Mouse (Mus musculus) hindbrain, postnatal 0 days (tissue): ENCODE measurements around the gene Rpp25l. TPM values are rescaled to one million over a fixed set of nuclear protein-coding genes. Genes with fewer than 3 reads are reported as not detected.

ENCODE experiments used
- ATAC-seq: fragments of 200-750 bp; cut with Nextera tagmentation; 2 replicates; pipeline ENCODE4 v1.8.0; 2017; ENCODE audit warnings: mild to moderate bottlenecking, moderate TSS enrichment, moderate library complexity
- DNase-seq: peaks from one replicate; pipeline ENCODE4 v3.0.0-alpha.2; 2015; ENCODE audit warnings: low spot score
- H3K27ac ChIP-seq: fragments of 300-500 bp; sonication (generic); 2 replicates; pipeline ENCODE4 v1.5.1; 2014; ENCODE audit warnings: mild to moderate bottlenecking
- H3K27me3 ChIP-seq: fragments of 300-500 bp; sonication (generic); 2 replicates; pipeline ENCODE4 v1.6.1; 2014; ENCODE audit warnings: low read length, mixed read lengths; ENCODE audit not compliant: insufficient read depth
- H3K36me3 ChIP-seq: fragments of 300-500 bp; sonication (generic); 2 replicates; pipeline ENCODE4 v1.6.1; 2014; ENCODE audit warnings: low read length, mixed read lengths; ENCODE audit not compliant: insufficient read depth
- H3K4me1 ChIP-seq: fragments of 300-500 bp; sonication (generic); 2 replicates; pipeline ENCODE4 v1.6.1; 2014; ENCODE audit warnings: antibody characterized with exemption, low read length, mixed read lengths; ENCODE audit not compliant: insufficient read depth
- H3K4me2 ChIP-seq: fragments of 300-500 bp; sonication (generic); 2 replicates; pipeline ENCODE4 v1.6.1; 2014; ENCODE audit warnings: low read depth, mild to moderate bottlenecking, low read length, moderate library complexity, mixed read lengths
- H3K4me3 ChIP-seq: fragments of 300-500 bp; sonication (generic); 2 replicates; pipeline ENCODE4 v1.5.1; 2014; ENCODE audit warnings: low read length
- H3K9ac ChIP-seq: fragments of 300-500 bp; sonication (generic); replicated peaks from 2 replicates; pipeline ENCODE4 v1.6.1; 2014; ENCODE audit warnings: mild to moderate bottlenecking, low read length, moderate library complexity, mixed read lengths
- H3K9me3 ChIP-seq: fragments of 300-500 bp; sonication (generic); 2 replicates; pipeline ENCODE4 v1.6.1; 2016; ENCODE audit warnings: low read length, mixed read lengths
- CTCF ChIP-seq: IDR thresholded peaks from 2 replicates; pipeline ENCODE4 v1.5.1; 2016; ENCODE audit warnings: antibody characterized with exemption, control low read depth, low read depth
- WGBS: fragments of 180-500 bp; shearing (Covaris S2); extraction: QIAGEN DNeasy Blood & Tissue Kit; methylation state at CpG from one replicate; pipeline ENCODE4 v1.1.7; 2014; 5-methylcytosine and 5-hydroxymethylcytosine counted together
- polyA plus RNA-seq: library from polyadenylated mRNA; unstranded; fragments of >200 nt; fragmentation: Nextera tagmentation; extraction: Ambion mirVana; gene quantifications from 2 replicates; pipeline ENCODE4 v1.2.1, GENCODE M21; 2015
- total RNA-seq: library from RNA; depleted of rRNA; stranded (reverse); fragments of >200 nt; gene quantifications from 2 replicates; pipeline ENCODE4 v1.2.3, GENCODE M21; 2014

Rpp25l gene
- total and polyA plus RNA-seq, 2 experiments from 2014 or later = 35.0 to 47.3 TPM

DNA sequence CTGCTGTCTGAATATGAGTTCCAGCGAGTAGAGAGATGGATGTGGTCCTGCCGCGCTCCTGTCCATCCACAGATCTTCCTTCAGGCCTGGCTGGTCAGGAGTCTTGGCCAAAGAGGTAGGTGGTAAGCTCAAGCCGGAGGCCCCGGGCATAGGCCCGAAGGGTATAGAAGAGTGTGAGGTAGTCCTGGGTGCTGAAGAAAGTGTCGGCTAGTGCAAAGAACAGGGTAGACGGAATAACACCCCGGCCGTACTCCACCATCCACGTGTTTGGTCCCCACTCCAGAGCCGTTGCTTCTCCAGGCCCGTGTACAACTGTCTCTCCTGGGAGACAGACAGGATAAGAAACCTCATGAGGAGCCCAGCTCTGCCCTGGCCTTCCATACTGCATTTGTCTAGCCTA, 25.9 kb upstream of the Rpp25l start:
- H3K4me1 ChIP-seq = no peaks in the 10 kb centered on the region
- H3K4me2 ChIP-seq = no peak overlapping the region
- 93% methylated on average over 13 of the region's 13 CpGs for WGBS
- ATAC-seq (no peak), DNase-seq (no peak)
- TF ChIP-seq CTCF = no peak
- H3K9me3 ChIP-seq = no peaks in the 10 kb centered on the region
- H3K27me3 ChIP-seq = no peaks in the 10 kb centered on the region
- H3K36me3 ChIP-seq = 0 out of 2 replicates have a peak, but pooled peaks cover 10% of the 10 kb centered on the region
- H3K27ac ChIP-seq = no peak overlapping the region
- H3K9ac ChIP-seq = no peak overlapping the region
- no peak overlapping the region for H3K4me3 ChIP-seq

DNA sequence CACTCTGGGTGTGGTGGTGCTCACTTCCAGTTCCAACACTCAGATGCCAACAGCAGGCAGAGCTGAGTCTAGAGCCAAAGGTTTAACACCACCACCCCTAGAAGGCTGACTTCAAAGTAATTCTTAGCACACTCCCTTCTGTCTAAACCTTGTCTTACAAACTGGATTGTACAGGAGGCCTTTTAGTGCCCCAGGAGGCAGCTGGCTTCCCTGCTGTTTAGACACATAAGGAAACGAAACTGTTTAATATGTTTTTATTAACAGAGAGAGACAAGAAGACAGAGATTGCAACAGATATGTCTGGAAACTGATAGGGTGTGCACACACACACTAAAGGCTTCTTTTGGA, 24.9 kb upstream of the Rpp25l start:
- Histone ChIP-seq H3K36me3 (0 out of 2 replicates have a peak, but pooled peaks cover 10% of the 10 kb centered on the region), H3K27me3 (no peaks in the 10 kb centered on the region), H3K9me3 (no peaks in the 10 kb centered on the region), H3K4me2 (no peak overlapping the region), H3K9ac (no peak overlapping the region), H3K4me1 (no peaks in the 10 kb centered on the region), H3K4me3 (no peak overlapping the region), H3K27ac (no peak overlapping the region)
- no peak for TF ChIP-seq CTCF
- 48% methylated on average over 1 of the region's 1 CpGs for WGBS
- no peak for DNase-seq
- no peak for ATAC-seq

DNA sequence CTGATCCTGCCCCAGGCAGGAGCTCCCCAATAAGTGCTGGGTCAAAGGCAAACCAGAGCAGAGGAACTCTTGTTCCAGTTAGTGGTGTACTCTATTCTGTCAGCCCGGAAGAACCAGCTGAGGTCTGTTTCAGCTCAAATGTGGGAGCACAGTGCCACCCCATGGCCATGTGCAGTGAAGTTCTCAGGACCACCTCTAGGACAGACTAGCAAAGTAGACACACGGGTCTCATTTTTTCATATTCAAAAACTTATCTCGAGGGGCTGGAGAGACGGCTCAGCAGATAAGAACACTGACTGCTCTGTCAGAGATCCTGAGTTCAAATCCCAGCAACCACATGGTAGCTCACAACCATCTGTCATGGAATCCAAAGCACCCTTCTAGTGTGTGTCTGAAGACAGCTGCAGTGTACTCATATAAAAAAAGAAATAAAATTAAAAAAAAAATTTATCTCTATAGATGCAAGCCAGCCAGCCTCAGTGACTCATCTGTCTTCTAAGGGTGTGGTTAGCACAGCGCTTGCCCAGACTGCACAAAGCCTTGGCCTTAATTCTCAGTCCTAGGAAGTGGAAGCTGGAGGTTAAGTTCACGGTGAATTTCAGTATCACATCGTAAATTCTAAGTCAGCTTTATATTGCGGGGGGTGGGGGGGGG, 24.4 kb upstream of the Rpp25l start:
- no peak overlapping the region for H3K27ac ChIP-seq
- TF ChIP-seq CTCF = peak; percentile 93
- H3K36me3 ChIP-seq = 0 out of 2 replicates have a peak, but pooled peaks cover 10% of the 10 kb centered on the region
- DNase-seq (peak; percentile 88), ATAC-seq (peak; percentile 75)
- no peak overlapping the region for H3K4me2 ChIP-seq
- H3K9me3 ChIP-seq = no peaks in the 10 kb centered on the region
- H3K4me3 ChIP-seq = no peak overlapping the region
- H3K4me1 ChIP-seq = no peaks in the 10 kb centered on the region
- H3K27me3 ChIP-seq = no peaks in the 10 kb centered on the region
- 44% methylated on average over 8 of the region's 8 CpGs for WGBS
- no peak overlapping the region for H3K9ac ChIP-seq

DNA sequence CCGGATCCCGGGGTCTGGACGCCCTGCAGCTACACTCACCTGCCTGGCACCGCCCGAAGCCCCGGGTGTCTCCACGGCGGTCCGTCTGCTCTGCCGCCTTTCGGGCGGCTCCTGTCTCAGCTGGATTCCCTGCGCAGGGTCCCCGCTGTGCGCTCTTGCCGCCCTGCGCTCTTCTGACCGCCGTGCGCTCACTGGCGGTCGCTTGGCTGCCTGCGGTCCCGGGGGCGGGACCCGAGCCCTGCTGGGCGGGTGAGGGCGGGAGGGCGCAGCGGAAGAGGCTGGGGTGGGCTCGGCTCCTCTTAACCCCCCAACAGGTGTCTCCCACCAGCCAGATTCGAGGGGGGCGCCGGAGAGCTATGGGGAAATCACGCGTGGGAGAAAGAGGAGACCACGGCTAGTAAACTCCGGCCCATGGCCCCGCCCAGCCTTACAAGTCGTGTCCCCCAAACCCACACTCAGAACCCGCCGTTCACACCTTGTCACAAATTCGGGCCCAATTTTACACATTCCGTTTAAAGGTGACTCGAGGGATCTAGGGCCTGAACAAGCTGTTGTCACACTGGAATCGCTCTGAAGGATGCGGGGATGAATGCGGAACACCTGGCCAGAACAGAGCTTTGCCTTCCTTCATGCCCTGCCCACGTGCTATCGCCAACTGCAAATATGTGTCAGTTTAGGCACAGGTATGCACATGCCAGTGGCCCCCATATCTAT, 17.9 kb upstream of the Rpp25l start, which contains the start of gene Arid3c:
Gene Arid3c (minus strand): TSS at position 91 of the 714 bp plus-strand sequence.
- TF ChIP-seq CTCF = no peak
- ATAC-seq (peak; percentile 33; the same call in 1 of the 2 replicates), DNase-seq (no peak)
- no peaks in the 10 kb centered on the region for H3K36me3 ChIP-seq
- peak within 1 kb of the TSS; percentile 68 for H3K4me2 ChIP-seq
- peak within 1 kb of the TSS; percentile 41; the same call in 1 of the 2 replicates for H3K9ac ChIP-seq
- H3K27me3 ChIP-seq = peaks cover 24% of the 10 kb centered on the region
- no peak within 1 kb of the TSS for H3K27ac ChIP-seq
- H3K4me1 ChIP-seq = no peaks in the 10 kb centered on the region
- H3K9me3 ChIP-seq = no peaks in the 10 kb centered on the region
- H3K4me3 ChIP-seq = peak within 1 kb of the TSS; percentile 40
- under 1% methylated on average over 50 of the region's 50 CpGs for WGBS

DNA sequence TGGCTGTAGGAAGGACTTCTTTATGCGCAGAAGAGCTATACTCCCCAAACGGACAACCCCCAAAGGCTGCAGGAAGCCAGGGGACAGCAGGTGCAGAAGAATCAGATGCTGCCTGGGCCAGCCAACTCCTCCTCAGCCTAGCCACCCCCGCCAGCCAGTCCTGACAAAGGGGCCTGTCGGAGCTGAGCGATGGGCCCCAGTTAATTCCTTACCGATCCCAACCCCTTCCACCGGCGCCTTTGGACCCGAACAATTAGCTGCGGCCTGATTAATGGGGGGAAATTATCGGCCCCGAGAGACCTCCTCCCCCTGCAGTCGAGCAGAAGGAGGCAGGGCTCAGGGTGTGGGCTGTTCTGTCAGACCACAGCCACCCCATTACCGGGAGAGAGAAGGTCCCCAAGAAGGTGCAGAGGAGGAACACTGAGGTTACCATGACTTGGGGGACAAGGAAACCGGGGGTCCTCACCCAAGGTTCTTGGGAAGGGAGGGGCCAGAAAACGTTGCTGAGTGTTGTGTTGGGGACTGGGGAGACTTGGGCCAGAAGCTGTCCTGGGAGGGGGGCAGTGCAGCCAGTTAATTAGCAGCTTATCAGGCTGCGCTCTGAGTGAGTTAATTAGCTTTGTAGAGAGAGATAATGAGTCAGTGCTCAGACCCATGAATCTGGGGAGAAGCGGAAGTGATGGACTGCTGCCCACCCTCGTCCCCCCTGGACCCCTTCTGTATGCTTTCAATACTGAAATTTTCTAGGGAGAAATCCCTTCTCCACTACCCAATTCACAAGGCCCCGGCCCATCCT, 13.7 kb upstream of the Rpp25l start:
- Histone ChIP-seq H3K27me3 (peaks cover 42% of the 10 kb centered on the region), H3K4me1 (peaks cover 10% of the 10 kb centered on the region; the same call in 1 of the 2 replicates), H3K4me3 (no peak overlapping the region), H3K36me3 (no peaks in the 10 kb centered on the region), H3K27ac (no peak overlapping the region), H3K9me3 (no peaks in the 10 kb centered on the region), H3K4me2 (0 out of 2 replicates have a peak overlapping the region, but pooled peaks have one; percentile 19), H3K9ac (no peak overlapping the region)
- WGBS = 12% methylated on average over 20 of the region's 20 CpGs
- no peak for TF ChIP-seq CTCF
- DNase-seq (no peak), ATAC-seq (no peak)

DNA sequence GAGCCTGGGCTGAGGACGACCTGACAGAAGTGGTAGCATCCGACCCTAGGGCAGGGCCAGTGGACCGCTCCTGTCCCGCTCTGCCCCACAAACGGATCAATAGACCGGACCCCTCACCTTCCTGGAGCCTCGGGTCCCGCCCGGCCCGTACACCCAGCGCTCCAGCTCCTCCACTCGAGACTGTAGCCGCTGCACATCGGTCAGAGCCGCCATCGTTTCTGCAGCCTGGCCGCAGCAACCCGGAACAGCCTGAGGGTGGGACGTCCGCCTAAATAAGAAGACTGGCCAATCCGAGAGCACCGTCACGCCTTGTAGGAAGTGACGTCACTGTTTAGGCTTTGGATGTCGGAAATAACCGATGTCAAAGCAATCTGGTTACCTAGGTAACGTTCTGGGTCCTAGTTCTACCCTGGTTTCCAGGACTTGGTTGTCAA, 9.6 kb upstream of the Rpp25l start, which contains the start of gene Dctn3:
Gene Dctn3 (minus strand): TSS at position 253 of the 434 bp plus-strand sequence.
- no peaks in the 10 kb centered on the region for H3K9me3 ChIP-seq
- no peak for TF ChIP-seq CTCF
- peak within 1 kb of the TSS; percentile 93 for H3K4me3 ChIP-seq
- peak within 1 kb of the TSS; percentile 82 for H3K4me2 ChIP-seq
- peak within 1 kb of the TSS; percentile 82 for H3K9ac ChIP-seq
- peaks cover 13% of the 10 kb centered on the region; the same call in 1 of the 2 replicates for H3K4me1 ChIP-seq
- WGBS = 0% methylated on average over 27 of the region's 27 CpGs
- H3K36me3 ChIP-seq = peaks cover 20% of the 10 kb centered on the region
- H3K27ac ChIP-seq = peak within 1 kb of the TSS; percentile 71
- DNase-seq (peak; percentile 99), ATAC-seq (peak; percentile 98)
- peaks cover 20% of the 10 kb centered on the region for H3K27me3 ChIP-seq
